Mouse (Mus musculus) adrenal gland, postnatal 25 days (tissue): ENCODE measurements at regions not wholly inside any gene's neighbourhood (a gene's known extent, or its start where the extent isn't known, plus 50 kb on each side); places are given as distances from the start of the nearest gene placed in this dataset.

Experiments used
- DNase-seq: peaks from one replicate; pipeline ENCODE4 v3.0.0; 2021; ENCODE audit warnings: mixed read lengths
- microRNA-seq, 2 experiments: library from miRNA; unstranded; fragments of <30 nt; microRNA quantifications; one replicate each; pipeline ENCODE4 v1.2.0; 2021

DNA sequence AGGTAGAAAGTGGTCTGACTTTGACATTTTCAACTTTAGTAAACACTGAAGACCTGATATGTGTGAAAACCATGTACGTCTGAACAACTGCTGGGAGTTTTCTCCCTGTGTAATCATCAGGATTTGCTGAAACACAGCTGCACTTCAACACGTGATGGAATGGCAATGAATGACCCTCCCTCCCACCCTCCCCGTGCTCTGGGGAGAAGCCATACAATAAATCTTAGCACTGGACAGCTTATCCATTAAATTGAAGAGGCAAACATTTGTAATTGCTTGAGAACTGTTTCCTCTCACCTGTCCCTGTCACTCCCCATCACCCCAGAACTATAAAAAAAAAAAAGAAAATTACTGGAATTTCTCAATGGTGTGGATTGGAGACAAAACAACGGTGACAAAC lies 159.1 kb downstream of the Calcrl start:
- DNase-seq = no peak

DNA sequence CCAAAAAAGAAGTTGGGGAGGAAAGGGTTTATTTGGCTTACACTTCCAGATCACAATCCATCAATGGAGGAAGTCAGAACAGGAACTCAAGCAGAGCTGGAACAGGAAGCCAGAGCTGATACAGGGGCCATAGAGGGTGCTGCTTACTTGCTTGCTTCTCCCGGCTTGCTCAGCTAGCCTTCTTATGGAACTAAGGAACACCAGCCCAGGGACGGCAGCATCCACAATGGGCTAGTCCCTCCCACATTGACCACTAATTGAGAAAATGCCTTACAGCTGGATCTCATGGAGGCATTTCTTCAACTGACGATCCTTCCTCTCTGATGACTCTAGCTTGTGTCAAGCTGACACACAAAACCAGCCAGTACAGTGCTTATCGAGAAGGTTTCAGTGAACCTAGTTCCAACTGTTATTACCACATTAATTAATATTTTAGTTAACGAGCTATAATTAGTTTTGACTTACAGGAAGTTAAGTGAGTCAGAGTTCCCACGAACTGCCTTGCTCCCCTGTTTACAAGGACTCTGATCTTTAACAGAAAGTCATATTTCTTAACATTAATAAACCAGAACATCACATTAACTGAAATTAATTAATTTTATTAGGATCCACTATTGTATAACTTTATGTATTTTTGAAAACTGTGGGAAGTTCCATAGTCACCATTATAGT lies 158.2 kb downstream of the Calcrl start:
- DNase-seq = no peak

DNA sequence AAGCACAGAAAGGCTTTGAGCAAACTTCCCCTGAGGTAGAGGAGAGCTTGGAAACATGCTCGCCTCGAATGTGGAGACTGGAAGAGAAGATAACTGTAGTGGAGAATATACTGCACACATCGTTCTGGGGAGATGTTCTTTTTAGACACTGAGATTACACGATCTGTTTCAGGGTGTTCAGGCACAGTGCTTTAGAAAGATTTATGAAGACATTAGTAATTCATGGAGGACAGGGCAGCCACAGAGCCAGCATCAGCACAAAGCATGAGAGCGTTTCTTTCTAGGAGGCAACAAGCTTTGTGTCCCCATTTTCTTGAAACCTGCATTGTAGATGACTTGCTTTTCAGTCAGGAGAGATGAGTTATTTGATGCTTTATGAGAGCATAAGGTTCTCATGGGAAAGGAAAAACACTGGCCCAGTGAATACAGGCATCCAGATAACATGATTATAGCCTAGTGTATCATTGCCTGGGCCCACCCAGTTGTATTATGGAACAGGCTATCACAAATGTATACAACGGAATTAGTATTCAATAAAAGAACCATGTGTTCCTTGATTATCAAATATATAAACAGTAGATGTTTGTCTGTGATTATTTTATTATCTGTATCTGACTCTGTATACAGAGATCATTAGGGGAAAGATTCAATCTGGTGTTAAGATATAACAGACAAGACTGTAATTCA lies 151.0 kb downstream of the Calcrl start:
- no peak for DNase-seq

DNA sequence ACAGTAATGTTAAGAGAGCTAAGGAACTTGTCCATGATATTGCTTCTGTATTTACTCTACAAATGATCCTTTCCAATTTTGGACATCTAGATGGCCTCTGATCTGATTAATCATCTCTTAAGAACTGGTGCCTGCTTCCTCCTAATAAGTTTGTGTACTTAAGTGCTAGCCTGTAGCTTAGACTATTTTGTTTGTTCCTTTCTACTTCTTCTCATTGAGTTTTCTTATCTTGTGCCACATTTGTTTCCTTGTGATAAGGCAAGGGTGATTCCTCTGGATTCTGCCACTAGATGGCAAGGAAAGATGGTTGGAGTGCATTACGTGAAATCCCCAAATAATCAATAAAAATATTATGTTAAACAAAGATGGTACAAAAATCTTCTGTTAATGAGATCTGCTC lies 148.0 kb downstream of the Calcrl start:
- no peak for DNase-seq

Small RNA genes in the stretch of these regions (microRNA-seq; reads per million reads assigned to microRNA genes)
- gene Gm25972 = 0 reads per million in 2 experiments
